Mouse (Mus musculus) left cerebral cortex, postnatal 4 days (tissue): ENCODE measurements around the gene Kif13a. TPM values are rescaled to one million over a fixed set of nuclear protein-coding genes. Genes with fewer than 3 reads are reported as not detected.

Experiments used
- DNase-seq: peaks from one replicate; pipeline ENCODE4 v3.0.0-alpha.2; 2022
- intact Hi-C: fragments of 180-260 bp; cut with DNase I; formaldehyde crosslinking; loops from one replicate; pipeline ENCODE4 v1.15.1; 2025
- total RNA-seq, 2 experiments: library from RNA; stranded (reverse); gene quantifications; 2 replicates each; pipeline ENCODE4 v1.2.3; 2021

Kif13a gene
- total RNA-seq, 2 experiments from 2014 or later, result 30.8 to 30.9 TPM

GRCm38 (mm10) chr13:46786836-46787235 lies 142.8 kb downstream of the Kif13a start:
- intact Hi-C loops, result no loop called here
- no peak for DNase-seq

DNA sequence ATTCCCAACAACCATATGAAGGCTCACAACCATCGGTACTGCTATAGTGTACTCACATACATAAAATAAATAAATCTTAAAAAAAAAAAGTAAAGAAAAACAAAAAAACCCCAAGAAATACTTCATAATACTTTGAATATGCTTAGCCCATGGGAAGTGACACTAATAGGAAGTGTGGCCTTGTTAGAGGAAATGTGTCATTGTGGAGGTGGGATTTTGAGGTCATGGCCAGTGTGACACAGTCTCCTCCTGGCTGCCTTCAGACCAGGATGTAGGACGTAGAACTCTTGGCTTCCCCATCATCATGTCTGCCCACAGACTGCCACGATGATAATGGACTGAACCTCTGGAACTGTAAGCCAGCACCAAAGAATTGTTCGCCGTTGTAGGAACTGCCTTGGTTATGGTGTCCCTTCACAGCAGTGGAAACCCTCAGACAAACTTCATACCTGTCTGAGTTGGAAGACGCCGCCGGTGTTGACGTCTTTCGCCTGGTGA lies 143.6 kb downstream of the Kif13a start:
- intact Hi-C loops, result no loop called here
- DNase-seq, result no peak

DNA sequence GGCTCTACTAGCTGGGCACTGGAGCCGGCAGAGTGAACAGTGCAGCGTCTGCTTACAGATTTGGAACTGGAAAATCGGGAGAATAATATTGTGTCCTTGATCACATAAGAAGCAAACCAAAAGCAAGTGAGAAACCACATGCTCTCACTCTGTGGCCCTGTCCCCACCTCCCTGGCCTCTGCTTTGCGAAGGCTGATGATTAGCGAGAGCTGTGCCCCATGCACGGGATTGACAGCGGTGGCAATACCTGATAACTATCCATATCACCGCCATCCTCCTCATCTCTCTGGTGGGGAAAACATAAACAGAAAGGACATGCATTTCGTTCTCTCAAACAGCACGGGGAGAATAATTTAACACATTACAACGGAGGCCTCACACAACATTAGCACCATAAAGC lies 149.3 kb downstream of the Kif13a start:
- DNase-seq, result no peak
- intact Hi-C loops, result no loop called here

GRCm38 (mm10) chr13:46779831-46780230 lies 149.8 kb downstream of the Kif13a start:
- DNase-seq, result no peak
- intact Hi-C loops, result no loop called here

DNA sequence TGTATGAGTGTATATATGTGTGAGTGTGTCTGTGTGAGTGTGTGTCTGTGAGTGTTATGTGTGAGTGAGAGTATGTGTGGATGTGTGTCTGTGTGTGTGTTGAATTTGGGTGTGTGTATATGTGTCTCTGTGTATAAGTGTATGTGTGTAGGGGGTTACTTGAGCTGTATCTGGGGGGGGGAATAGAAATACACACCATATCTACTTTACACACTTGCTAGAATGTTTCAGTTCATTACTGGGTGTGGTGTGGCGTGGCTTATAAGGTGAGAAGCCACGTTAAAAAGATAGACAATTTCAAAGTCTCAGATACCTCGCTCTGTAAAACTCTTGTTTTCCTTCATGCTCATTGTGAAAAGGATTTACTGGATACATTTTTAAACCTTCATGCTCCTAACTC lies 152.2 kb downstream of the Kif13a start:
- DNase-seq, result no peak
- intact Hi-C loops, result no loop called here

DNA sequence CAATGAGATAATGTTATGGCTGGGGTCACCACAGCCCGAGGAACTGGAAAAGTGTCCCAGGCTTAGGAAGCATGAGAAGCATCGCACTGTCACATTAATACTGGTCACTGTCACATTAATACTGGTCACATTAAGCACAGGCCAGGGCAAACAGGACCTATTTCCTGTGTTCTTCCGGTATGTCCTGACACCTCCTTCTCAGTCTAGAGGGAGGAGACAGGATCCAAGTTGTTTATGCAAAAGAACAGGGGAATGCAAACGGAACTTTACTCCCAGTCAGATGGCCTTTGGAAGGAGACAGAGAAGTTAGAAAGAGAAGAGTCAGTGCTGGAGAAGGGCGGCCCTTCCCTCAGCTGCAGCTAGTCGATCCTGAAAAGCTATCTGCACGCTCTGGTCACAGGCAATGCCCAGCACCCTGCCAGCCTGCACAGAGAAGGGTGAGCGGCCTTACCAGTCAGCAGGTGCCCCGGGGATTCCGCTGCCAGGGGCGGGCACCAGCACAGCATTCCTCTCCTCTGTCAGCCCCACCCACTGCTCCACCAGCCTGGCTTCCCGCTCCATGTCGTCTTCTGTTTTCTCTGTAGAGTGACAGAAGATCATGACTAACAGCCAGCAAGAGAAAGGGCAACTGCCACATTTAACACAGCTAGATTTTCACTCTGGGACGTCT lies 152.9 kb downstream of the Kif13a start:
- no peak for DNase-seq
- intact Hi-C loops, result no loop called here

DNA sequence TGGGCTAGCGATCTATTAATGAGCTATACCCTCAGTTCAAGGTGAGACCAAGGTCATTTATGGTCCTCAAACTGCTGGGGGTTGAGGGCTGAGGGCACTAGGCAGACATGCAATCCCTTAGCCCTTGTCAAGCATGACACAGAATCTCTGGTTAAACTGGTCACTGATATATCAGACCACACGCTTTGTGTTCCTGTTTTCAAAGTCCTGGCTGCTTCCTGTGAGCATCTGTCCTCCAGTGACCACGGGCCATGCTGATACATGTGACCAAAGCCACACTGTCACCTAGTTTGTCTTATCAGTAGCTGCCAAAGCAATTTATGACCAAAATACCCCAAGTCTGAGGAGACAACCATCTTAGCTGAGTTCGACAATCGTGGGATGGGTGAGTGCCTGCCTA lies 154.7 kb downstream of the Kif13a start:
- intact Hi-C loops, result no loop called here
- DNase-seq, result no peak

GRCm38 (mm10) chr13:46772581-46772980 lies 157.1 kb downstream of the Kif13a start:
- intact Hi-C loops, result no loop called here
- no peak for DNase-seq

DNA sequence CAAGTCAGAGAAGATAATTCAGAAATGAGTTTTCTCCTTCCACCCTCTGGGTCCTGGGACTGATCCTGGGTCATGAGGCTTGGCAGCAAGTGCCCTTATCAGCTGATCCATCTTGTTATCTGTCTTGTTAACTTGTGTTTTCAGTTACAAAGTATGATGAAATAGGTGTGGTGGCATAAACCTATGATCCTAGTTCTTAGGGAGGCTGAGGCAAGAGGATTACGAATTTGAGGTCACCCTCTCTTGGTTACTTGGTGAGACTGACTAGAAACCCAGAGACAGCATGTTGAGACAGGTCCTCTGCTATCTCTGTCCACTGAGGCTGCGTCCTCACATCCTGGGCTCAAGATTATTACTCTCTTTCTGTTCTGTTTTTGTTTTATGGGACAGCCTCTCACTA lies 164.3 kb downstream of the Kif13a start:
- DNase-seq, result no peak
- intact Hi-C loops, result no loop called here

DNA sequence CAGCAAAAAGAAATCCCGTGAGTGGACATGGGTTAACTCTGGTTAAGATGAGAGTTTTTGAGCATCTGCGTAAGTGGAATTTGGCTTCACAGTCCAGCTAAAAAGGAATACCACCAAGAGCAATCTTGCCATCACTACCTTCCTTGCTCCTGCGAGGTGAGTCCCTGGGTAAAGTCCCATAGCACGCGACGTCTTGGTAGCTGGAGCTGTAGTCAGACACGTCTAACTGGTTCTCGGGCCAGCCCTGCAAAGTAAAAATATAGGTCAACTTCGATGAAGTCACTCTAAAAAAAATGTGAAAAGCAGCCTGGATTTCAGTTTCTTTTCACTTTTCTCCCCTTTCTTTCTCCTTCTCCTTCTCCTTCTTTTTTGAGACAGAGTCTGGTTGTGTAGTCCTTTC lies 166.5 kb downstream of the Kif13a start:
- DNase-seq, result no peak
- intact Hi-C loops, result no loop called here

DNA sequence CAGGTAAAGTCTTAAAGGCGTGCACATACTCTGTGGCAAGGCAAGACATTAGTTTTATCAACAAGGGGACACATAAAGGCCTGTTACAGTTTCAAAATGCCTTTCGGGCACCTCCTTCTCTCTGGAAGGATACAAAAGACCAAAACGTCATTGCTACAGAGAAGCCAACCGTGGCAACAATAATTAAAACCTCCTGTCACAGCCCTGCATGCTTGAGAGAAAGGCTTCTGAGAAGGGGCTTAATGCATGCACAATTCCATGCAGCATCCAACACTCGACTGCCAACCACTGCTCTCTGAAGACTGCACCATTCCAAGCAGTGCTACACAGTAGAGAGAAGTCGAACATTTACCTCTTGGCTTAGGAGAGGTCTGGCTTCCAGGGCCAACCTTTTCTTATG lies 168.7 kb downstream of the Kif13a start:
- no peak for DNase-seq
- intact Hi-C loops, result no loop called here

DNA sequence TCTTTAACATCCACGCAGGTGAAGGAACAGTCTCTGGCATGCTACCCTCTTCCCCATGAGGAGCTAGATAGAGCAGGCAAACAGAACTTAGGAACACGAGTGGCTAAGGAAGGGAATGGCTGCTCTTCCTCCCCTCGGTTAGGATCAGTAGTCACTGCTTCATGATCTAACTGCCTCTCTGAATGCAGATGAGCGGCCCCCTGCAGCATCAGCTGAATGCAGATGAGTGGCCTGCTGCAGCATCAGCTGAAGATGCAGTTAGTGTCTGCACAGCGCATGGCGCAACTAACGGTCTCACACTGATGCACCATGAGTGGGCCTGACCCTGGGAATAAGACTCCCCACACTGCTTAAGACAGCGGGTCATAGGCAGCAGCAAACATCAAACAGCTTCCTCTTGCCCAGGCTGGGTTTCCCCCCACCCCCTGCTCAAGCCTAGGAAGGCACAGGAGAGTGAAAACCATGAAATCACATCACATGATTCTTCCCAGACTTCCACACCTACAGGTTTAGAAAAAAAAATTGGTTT lies 170.3 kb downstream of the Kif13a start:
- DNase-seq, result no peak
- intact Hi-C loops, result no loop called here

DNA sequence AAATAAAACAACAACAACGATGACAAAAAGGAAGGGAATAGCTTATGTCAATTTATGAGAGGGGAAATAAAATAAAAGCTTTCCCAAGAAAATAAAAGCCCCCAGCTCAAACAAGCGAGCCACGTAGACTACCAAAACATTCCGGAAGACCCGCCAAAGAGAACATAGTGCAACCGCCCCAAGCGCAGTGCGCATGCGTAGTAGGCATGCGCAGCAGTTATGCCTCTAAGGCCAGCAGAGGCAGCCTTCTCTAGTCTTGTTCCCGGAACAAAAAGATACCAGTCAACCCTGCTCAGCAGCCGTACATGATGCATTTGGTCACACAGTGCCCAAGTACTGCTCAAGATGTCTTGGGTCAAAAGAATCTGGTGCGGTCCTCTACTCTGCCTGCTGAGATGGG lies 171.0 kb downstream of the Kif13a start:
- intact Hi-C loops, result no loop called here
- no peak for DNase-seq

GRCm38 (mm10) chr13:46757946-46758345 lies 171.7 kb downstream of the Kif13a start:
- intact Hi-C loops, result no loop called here
- DNase-seq, result no peak

GRCm38 (mm10) chr13:46753294-46753693 lies 176.4 kb downstream of the Kif13a start:
- intact Hi-C loops, result no loop called here
- no peak for DNase-seq

DNA sequence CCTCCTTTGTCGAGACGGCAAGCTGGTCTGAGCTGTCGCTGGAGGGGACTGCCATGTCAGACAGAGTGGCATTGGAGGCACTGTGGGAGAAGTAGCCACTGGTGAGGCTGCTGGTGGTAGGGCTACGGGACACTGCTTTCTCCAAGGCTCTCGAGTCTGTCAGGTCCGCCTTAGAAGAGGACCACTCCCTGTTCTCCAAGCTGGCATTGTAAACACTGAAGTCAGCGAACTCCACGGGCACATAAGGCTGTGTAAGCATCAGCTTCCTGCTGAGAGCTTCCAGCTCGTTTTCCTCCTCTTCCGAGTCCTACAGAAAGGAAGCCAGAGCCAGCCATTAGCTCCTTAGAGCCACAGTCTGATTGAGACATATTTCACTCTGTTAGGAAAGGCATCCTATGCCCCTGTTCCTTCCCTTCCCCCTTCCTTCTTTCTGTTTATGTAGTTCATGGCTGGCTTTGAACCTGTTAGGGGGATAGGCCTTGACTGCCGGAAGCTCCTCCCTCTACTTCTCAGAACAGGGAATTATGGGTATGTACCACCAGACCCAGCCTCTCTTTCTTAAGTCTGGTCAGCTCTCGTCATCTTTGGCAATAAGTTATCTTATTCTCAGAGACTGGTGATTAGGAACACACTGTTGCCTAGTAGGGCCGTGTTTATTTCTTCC lies 177.0 kb downstream of the Kif13a start:
- intact Hi-C loops, result no loop called here
- DNase-seq, result no peak

DNA sequence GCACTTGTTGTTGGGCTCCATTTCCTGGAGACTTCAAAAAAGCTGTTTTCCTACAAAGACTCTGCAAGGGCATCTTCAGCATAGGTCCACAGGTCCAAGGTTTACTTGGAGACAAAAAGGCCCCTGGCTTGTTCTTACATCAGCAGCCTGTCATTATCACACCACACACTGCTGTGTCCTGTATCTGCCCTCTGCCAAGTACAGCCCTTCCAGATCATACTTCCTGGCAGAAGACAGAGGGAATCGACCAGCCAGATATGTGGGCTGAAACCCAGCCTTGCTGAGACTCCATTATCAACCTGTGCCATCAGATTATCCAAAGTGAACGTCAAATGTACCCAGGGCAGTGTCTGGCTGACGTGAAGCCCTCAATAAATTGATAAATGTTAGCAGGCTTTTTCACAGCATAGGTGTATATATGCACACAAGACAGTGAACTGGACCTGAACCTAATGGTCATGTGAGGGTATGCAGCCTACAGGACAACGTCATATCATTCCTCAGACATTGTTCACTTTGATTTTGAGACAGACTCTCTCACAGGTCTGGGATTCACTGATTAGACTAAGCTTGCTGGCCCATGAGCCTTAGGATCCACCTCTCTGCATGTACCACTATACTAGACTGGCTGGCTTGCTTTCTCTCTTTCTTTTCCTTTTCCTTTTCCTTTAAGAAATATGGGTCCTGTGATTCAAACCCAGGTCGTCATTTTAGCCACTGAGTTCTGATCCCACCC lies 181.4 kb downstream of the Kif13a start:
- intact Hi-C loops, result no loop called here
- no peak for DNase-seq

GRCm38 (mm10) chr13:46743821-46744220 lies 185.8 kb downstream of the Kif13a start:
- intact Hi-C loops, result no loop called here
- no peak for DNase-seq

DNA sequence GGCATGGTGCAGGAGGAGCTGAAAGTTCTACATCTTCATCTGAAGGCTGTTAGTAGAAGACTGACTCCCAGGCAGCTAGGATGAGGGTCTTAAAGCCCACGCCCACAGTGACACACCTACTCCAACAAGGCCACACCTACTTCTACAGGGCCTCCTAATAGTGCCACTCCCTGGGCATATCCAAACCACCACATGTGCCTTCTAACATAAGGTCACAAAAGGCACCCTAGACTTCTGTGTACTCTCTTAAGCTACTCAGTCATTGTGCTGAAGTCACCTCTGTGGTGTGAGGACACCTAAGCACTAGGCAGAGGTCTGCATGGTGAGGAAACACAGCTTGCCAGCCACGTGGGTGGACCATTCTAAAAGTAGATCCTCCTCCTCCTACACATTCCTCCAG lies 187.3 kb downstream of the Kif13a start:
- intact Hi-C loops, result no loop called here
- no peak for DNase-seq

GRCm38 (mm10) chr13:46739426-46739825 lies 190.2 kb downstream of the Kif13a start:
- no peak for DNase-seq
- intact Hi-C loops, result no loop called here

GRCm38 (mm10) chr13:46737482-46737881 lies 192.2 kb downstream of the Kif13a start:
- intact Hi-C loops, result no loop called here
- DNase-seq, result no peak

- no peak for DNase-seq
- intact Hi-C loops, result no loop called here
These were observed 193.2 kb downstream of the Kif13a start for GRCm38 (mm10) chr13:46736479-46736865.
